9 mouse cellular contexts compared by ENCODE assay signal in the genomic region with DNA sequence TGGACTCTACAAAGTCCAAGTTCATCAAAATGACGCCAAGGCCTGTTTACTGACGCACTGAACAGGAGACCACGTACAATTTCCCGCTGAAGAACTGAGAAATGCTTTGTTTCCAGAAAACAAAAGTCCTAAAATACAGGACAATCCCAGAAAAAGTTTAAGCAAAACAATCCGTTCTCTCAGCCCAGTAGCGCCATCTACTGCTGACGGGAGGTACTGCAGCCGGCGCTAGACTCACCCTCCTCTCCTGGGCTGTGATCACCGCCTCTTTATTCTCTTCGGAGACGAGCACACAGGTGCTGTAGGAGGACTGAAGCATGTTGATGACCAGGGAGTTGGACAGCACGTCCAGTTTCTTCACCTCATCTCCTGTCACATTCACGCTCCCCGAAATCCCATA. TPM values are rescaled to one million over a fixed set of nuclear protein-coding genes. Genes with fewer than 3 reads are reported as not detected.
A peak's percentile ranks its signal among the peaks of the same experiment; 100 is the strongest.
DNase-seq lines count a peak whose midpoint lies in the region; ATAC-seq and TF ChIP-seq lines count a peak whose summit lies in the region.
"Had no signal": no experiment of that assay in that cellular context is flagged by ENCODE, and none has a peak within 500 bp of the region (broad histone marks: within the 10 kb centered on the region; RNA-seq: fewer than 3 reads in every experiment).

No protein-coding gene starts in this region.

- H3K27me3 ChIP-seq in forebrain, postnatal 0 days (ENCODE audit: insufficient read depth, low read length): no peaks in the 10 kb centered on the region
- H3K27me3 ChIP-seq in hindbrain, embryonic 14.5 days (ENCODE audit: control insufficient read depth, insufficient read depth, low read length): no peaks in the 10 kb centered on the region
- H3K27me3 ChIP-seq: limb, embryonic 15.5 days had no signal

- WGBS in forebrain, postnatal 0 days: 10% methylated on average over 15 of the region's 15 CpGs
- 13% methylated on average over 15 of the region's 15 CpGs for WGBS in hindbrain, embryonic 14.5 days

- H3K4me3 ChIP-seq in ES-E14 (ENCODE audit: insufficient read depth in 1 of 2, low read depth in 1 of 2, low read length in 2 of 2, poor library complexity in 1 of 2, severe bottlenecking in 1 of 2): no peak overlapping the region
- no peak overlapping the region for H3K4me3 ChIP-seq in forebrain, postnatal 0 days (ENCODE audit: low read depth, low read length)
- H3K4me3 ChIP-seq in hindbrain, embryonic 14.5 days (replicated peaks; ENCODE audit: low read length): no peak overlapping the region
- H3K4me3 ChIP-seq: limb, embryonic 15.5 days had no signal

- H3K27ac ChIP-seq in ES-E14 (ENCODE audit: insufficient read depth, low read depth, low read length, poor library complexity, severe bottlenecking): no peak overlapping the region
- H3K27ac ChIP-seq in forebrain, postnatal 0 days (ENCODE audit: low read depth, low read length): no peak overlapping the region
- H3K27ac ChIP-seq in hindbrain, embryonic 14.5 days: no peak overlapping the region
- H3K27ac ChIP-seq: limb, embryonic 15.5 days had no signal

- H3K4me1 ChIP-seq in ES-E14 (ENCODE audit: control insufficient read depth in 2 of 2, insufficient read depth in 2 of 2, low read length in 2 of 2, poor library complexity in 1 of 2): peaks cover 3 to 12% of the 10 kb centered on the region in 2 experiments; a peak in 2 of 4 replicates
- no peaks in the 10 kb centered on the region for H3K4me1 ChIP-seq in forebrain, postnatal 0 days (ENCODE audit: insufficient read depth)
- H3K4me1 ChIP-seq in hindbrain, embryonic 14.5 days (replicated peaks; ENCODE audit: control insufficient read depth, insufficient read depth, low read length): no peaks in the 10 kb centered on the region

- 0 out of 2 replicates have a peak overlapping the region, but pooled peaks have one; percentile 15 for H3K4me2 ChIP-seq in forebrain, postnatal 0 days (ENCODE audit: low read depth)
- peak overlapping the region; percentile 23 for H3K4me2 ChIP-seq in hindbrain, embryonic 14.5 days (replicated peaks)
- H3K4me2 ChIP-seq: limb, embryonic 15.5 days had no signal

- no peak overlapping the region for H3K9ac ChIP-seq in ES-E14 (ENCODE audit: insufficient read depth, low read depth, low read length, poor library complexity, severe bottlenecking)
- no peak overlapping the region for H3K9ac ChIP-seq in forebrain, postnatal 0 days
- H3K9ac ChIP-seq in hindbrain, embryonic 14.5 days: no peak overlapping the region
- H3K9ac ChIP-seq: limb, embryonic 15.5 days had no signal

- peak; percentile 93 for TF ChIP-seq CTCF in forebrain, postnatal 0 days (IDR thresholded peaks at IDR 0.05; ENCODE audit: low read depth)

- 0 out of 2 replicates have a peak, but pooled peaks have one; percentile 23 for ATAC-seq in forebrain, postnatal 0 days
- no peak for ATAC-seq in hindbrain, embryonic 14.5 days (ENCODE audit: low FRiP score)
- peak; percentile 71 for ATAC-seq in megakaryocyte progenitor cell, adult 5-6 weeks (replicated peaks; ENCODE audit: poor library complexity)

- in situ Hi-C loops in ES-E14 (cut with MboI; ENCODE audit: low sequenced_read_pairs in 2 of 2, unreplicated experiment in 2 of 2): loop anchor here (10.0 to 25.0 kb wide), 2 partner anchors 230 to 392 kb away; a partner anchor contains a TSS

- no peaks in the 10 kb centered on the region for H3K36me3 ChIP-seq in ES-E14 (ENCODE audit: control insufficient read depth, insufficient read depth, low read length, poor library complexity, severe bottlenecking)
- H3K36me3 ChIP-seq in forebrain, postnatal 0 days (ENCODE audit: insufficient read depth): no peaks in the 10 kb centered on the region
- H3K36me3 ChIP-seq in hindbrain, embryonic 14.5 days (replicated peaks; ENCODE audit: control insufficient read depth, insufficient read depth): no peaks in the 10 kb centered on the region
- H3K36me3 ChIP-seq: limb, embryonic 15.5 days had no signal

- H3K9me3 ChIP-seq in ES-E14 (ENCODE audit: control insufficient read depth, insufficient read depth, low read depth, low read length): no peaks in the 10 kb centered on the region
- H3K9me3 ChIP-seq in forebrain, postnatal 0 days (ENCODE audit: low read length): no peaks in the 10 kb centered on the region
- no peaks in the 10 kb centered on the region for H3K9me3 ChIP-seq in hindbrain, embryonic 14.5 days (ENCODE audit: control insufficient read depth, low read length)
- H3K9me3 ChIP-seq: limb, embryonic 15.5 days had no signal

- DNase-seq in ES-E14 (ENCODE audit: low read depth, low spot score): peak; percentile 75
- peak; percentile 28 for DNase-seq in c-Kit-negative CD71-positive TER-119-positive erythroid progenitor cells, embryonic 14.5 days (ENCODE audit: low read depth, low spot score)
- peak; percentile 81 for DNase-seq in forebrain, postnatal 0 days
- DNase-seq in hindbrain, embryonic 14.5 days (ENCODE audit: low spot score): peak; percentile 79
- peak; percentile 27 for DNase-seq in left cerebral cortex, adult 11 months (ENCODE audit: low spot score)
- peak; percentile 80 for DNase-seq in right cerebral cortex, postnatal 14 days
- DNase-seq in urinary bladder, postnatal 4 days (ENCODE audit: low spot score in 2 of 2): peak; percentile 61 to 85

TF ChIP-seq in ES-E14, 5 proteins besides CTCF, POLR2A, EP300 and RAD21:
- 0 out of 2 replicates have a peak, but pooled peaks have one; percentile 9 for TF ChIP-seq ZNF384 (IDR thresholded peaks at IDR 0.05; ENCODE audit: low read depth, low read length)
- no peak for TF ChIP-seq MAFK (IDR thresholded peaks at IDR 0.05; ENCODE audit: insufficient read depth, low read depth, low read length)
- TF ChIP-seq HCFC1 (IDR thresholded peaks at IDR 0.05; ENCODE audit: borderline replicate concordance, insufficient read depth, low read length): no peak
- TF ChIP-seq ZC3H11A (IDR thresholded peaks at IDR 0.05; ENCODE audit: borderline replicate concordance, low read depth, low read length): peak; percentile 74; the same call in 1 of the 2 replicates
- no peak for TF ChIP-seq CHD2 (IDR thresholded peaks at IDR 0.05; ENCODE audit: low read depth, low read length)

RNA-seq across cellular contexts. Expression of a gene that starts 3.6 kb away (rescaled TPM):
- total RNA-seq in ES-E14 (2012; rRNA removed): 3.0 and 10.4 TPM in 2 replicates
- total RNA-seq in forebrain, postnatal 0 days (2014; rRNA removed): 0.46 and 0.62 TPM in 2 replicates
- 1.1 and 1.2 TPM in 2 replicates for polyA plus RNA-seq in forebrain, postnatal 0 days (2015; fragmentation: Nextera tagmentation; extraction: Ambion mirVana)
- 0.30 and 0.87 TPM in 2 replicates for polyA plus RNA-seq in hindbrain, embryonic 14.5 days (2014; fragmentation: Nextera tagmentation; extraction: Ambion mirVana)
- not detected in 2 replicates for total RNA-seq in megakaryocyte progenitor cell, adult 5-6 weeks (2015)
- total RNA-seq in megakaryocyte progenitor cell, adult 5-6 weeks (2017): not detected in 2 replicates

RNA-seq across cellular contexts. Expression of a gene that starts 33.4 kb away (rescaled TPM):
- total RNA-seq in ES-E14 (2012; rRNA removed): 0.95 and 2.6 TPM in 2 replicates
- total RNA-seq in forebrain, postnatal 0 days (2014; rRNA removed): 0.15 TPM in 1 of 2 replicates, not detected in the other
- polyA plus RNA-seq in forebrain, postnatal 0 days (2015; fragmentation: Nextera tagmentation; extraction: Ambion mirVana): 0.21 and 0.45 TPM in 2 replicates
- 0.60 and 0.76 TPM in 2 replicates for polyA plus RNA-seq in hindbrain, embryonic 14.5 days (2014; fragmentation: Nextera tagmentation; extraction: Ambion mirVana)
- total RNA-seq in megakaryocyte progenitor cell, adult 5-6 weeks (2015): 10.5 and 13.8 TPM in 2 replicates
- total RNA-seq in megakaryocyte progenitor cell, adult 5-6 weeks (2017): 10.5 and 19.5 TPM in 2 replicates

Comparison
In these comparisons a context has a peak if more than half of its experiments do, and no peak if none do; other contexts are left out.
1. DNase-seq: peak in every context shown above with its lines; median percentile 81 in forebrain, postnatal 0 days; 80 in right cerebral cortex, postnatal 14 days; 79 in hindbrain, embryonic 14.5 days; 75 in ES-E14; 73 in urinary bladder, postnatal 4 days; 28 in c-Kit-negative CD71-positive TER-119-positive erythroid progenitor cells, embryonic 14.5 days; 27 in left cerebral cortex, adult 11 months.